Comparison of ENCODE assay signal across 33 mouse cellular contexts in the genomic region with DNA sequence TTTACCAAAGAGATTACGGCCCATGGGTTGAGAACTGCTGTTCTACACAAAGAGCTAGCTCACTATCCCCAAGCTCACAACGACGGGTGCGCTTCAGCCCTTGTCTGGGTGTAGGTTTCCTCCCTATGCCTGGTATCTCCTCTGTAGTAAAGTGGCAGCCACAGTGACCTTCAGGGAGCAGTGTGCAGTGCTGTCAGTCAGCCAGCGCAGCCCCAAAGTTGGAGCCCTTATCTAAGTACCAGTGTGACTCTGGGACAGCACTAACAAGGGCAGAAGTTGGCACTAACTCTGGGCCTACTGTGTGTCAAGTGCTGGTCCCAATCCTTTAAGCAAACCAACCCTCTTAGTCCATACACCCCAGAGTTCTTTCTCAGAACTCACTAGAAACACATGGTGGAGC. TPM values are rescaled to one million over a fixed set of nuclear protein-coding genes. Genes with fewer than 3 reads are reported as not detected.
DNase-seq lines count a peak whose midpoint lies in the region; ATAC-seq lines count a peak whose summit lies in the region.
"Had no signal": no experiment of that assay in that cellular context is flagged by ENCODE, and none has a peak within 500 bp of the region (broad histone marks: within the 10 kb centered on the region; RNA-seq: fewer than 3 reads in every experiment).

No protein-coding gene starts in this region.

- peaks cover 13% of the 10 kb centered on the region for H3K4me1 ChIP-seq in heart, embryonic 15.5 days (replicated peaks)

- peaks cover 70% of the 10 kb centered on the region for H3K36me3 ChIP-seq in heart, embryonic 15.5 days

- no peak overlapping the region for H3K4me3 ChIP-seq in heart, embryonic 15.5 days
- H3K4me3 ChIP-seq: embryonic facial prominence, embryonic 12.5 days; heart, embryonic 13.5 days; hindbrain, embryonic 13.5 days; limb, embryonic 15.5 days; liver, embryonic 13.5 days; neural tube, embryonic 12.5 days had no signal

- ATAC-seq in heart, embryonic 15.5 days (replicated peaks; ENCODE audit: insufficient number of reproducible peaks, insufficient read depth, low FRiP score, low read depth): peak; percentile 48; the same call in 1 of the 2 replicates
- ATAC-seq: forebrain, embryonic 14.5 days; intestine, postnatal 0 days; midbrain, embryonic 16.5 days had no signal

- H3K9ac ChIP-seq in heart, embryonic 15.5 days: no peak overlapping the region
- H3K9ac ChIP-seq: embryonic facial prominence, embryonic 12.5 days; heart, embryonic 13.5 days; hindbrain, embryonic 13.5 days; limb, embryonic 15.5 days; liver, embryonic 13.5 days; neural tube, embryonic 12.5 days had no signal

- WGBS in heart, embryonic 15.5 days: 61% methylated on average over 5 of the region's 5 CpGs

- no peaks in the 10 kb centered on the region for H3K9me3 ChIP-seq in heart, embryonic 15.5 days (replicated peaks)
- H3K9me3 ChIP-seq: embryonic facial prominence, embryonic 12.5 days; heart, embryonic 13.5 days; hindbrain, embryonic 13.5 days; limb, embryonic 15.5 days; liver, embryonic 13.5 days; neural tube, embryonic 12.5 days had no signal

- intact Hi-C loops in heart, postnatal 36 days (cut with DNase I): no loop called here

- H3K4me2 ChIP-seq in heart, embryonic 15.5 days: no peak overlapping the region
- H3K4me2 ChIP-seq: embryonic facial prominence, embryonic 12.5 days; heart, embryonic 13.5 days; hindbrain, embryonic 13.5 days; limb, embryonic 15.5 days; liver, embryonic 13.5 days; neural tube, embryonic 12.5 days had no signal

- H3K27ac ChIP-seq in heart, embryonic 15.5 days: peak overlapping the region; percentile 54
- H3K27ac ChIP-seq: embryonic facial prominence, embryonic 12.5 days; heart, embryonic 13.5 days; hindbrain, embryonic 13.5 days; limb, embryonic 15.5 days; liver, embryonic 13.5 days; neural tube, embryonic 12.5 days had no signal

- no peaks in the 10 kb centered on the region for H3K27me3 ChIP-seq in heart, embryonic 15.5 days
- H3K27me3 ChIP-seq: CH12.LX; embryonic facial prominence, embryonic 12.5 days; heart, embryonic 13.5 days; hindbrain, embryonic 13.5 days; limb, embryonic 15.5 days; liver, embryonic 13.5 days; neural tube, embryonic 12.5 days had no signal

- DNase-seq in adrenal gland, postnatal 10 days: peak; percentile 19
- no peak for DNase-seq in adrenal gland, adult 8-10 months
- peak; percentile 47 to 74 for DNase-seq in heart, adult 9 months (ENCODE audit: low spot score in 2 of 2)
- DNase-seq in heart, postnatal 36 days: no peak
- DNase-seq in heart, postnatal 4 days: peak; percentile 58
- DNase-seq in cerebellum, postnatal 4 days (ENCODE audit: low spot score in 2 of 2): no peak
- DNase-seq: adrenal gland, postnatal 14 days; cerebellum, adult 11 months; cerebellum, adult 9-10 months; cerebellum, postnatal 36 days; embryo, embryonic 11 days; gastrocnemius, postnatal 14 days; kidney, adult 9 months; kidney, postnatal 10 days; layer of hippocampus, postnatal 36 days; left cerebral cortex, postnatal 4 days; liver, embryonic 13.5 days; lung, adult 18-20 months; lung, postnatal 10 days; right cerebral cortex, adult 18-20 months; spleen, adult 18-20 months had no signal

RNA-seq across cellular contexts. Expression of gene E130309D02Rik, which starts 6.3 kb away (rescaled TPM):
- total RNA-seq in adrenal gland, postnatal 10 days (2021): 10 to 100 TPM; 23.0 to 23.5 TPM
- total RNA-seq in adrenal gland, adult 8-10 months (2022): 10 to 100 TPM; 22.1 to 34.5 (median 28.6) TPM
- total RNA-seq in heart, postnatal 36 days (2021): 10 to 100 TPM; 15.4 to 15.8 TPM
- polyA plus RNA-seq in heart, embryonic 15.5 days (2015; fragmentation: Nextera tagmentation; extraction: Ambion mirVana): 18.7 and 25.7 TPM in 2 replicates
- total RNA-seq in heart, postnatal 4 days (2021): 10 to 100 TPM; 21.8 to 22.6 TPM

RNA-seq across cellular contexts. Expression of gene Zfp853, which starts 15.4 kb away (rescaled TPM):
- total RNA-seq in adrenal gland, postnatal 10 days (2021): under 1 TPM; 0.73 to 0.78 TPM
- under 1 TPM; 0.20 to 0.54 (median 0.46) TPM for total RNA-seq in adrenal gland, adult 8-10 months (2022)
- under 1 TPM; 0.08 to 0.19 TPM for total RNA-seq in heart, postnatal 36 days (2021)
- not detected in 2 replicates for polyA plus RNA-seq in heart, embryonic 15.5 days (2015; fragmentation: Nextera tagmentation; extraction: Ambion mirVana)
- under 1 TPM; 0.31 to 0.47 TPM for total RNA-seq in heart, postnatal 4 days (2021)
- total RNA-seq: CH12.LX had no signal
- polyA plus RNA-seq: C2C12; forebrain, embryonic 14.5 days; hindbrain, embryonic 13.5 days; intestine, postnatal 0 days; liver, embryonic 13.5 days; neural tube, embryonic 12.5 days had no signal

RNA-seq across cellular contexts. Expression of gene Zdhhc4, which starts 20.2 kb away (rescaled TPM):
- 10 to 100 TPM; 50.3 to 50.9 TPM for total RNA-seq in adrenal gland, postnatal 10 days (2021)
- 10 to 100 TPM; 60.3 to 74.8 (median 66.3) TPM for total RNA-seq in adrenal gland, adult 8-10 months (2022)
- 10 to 100 TPM; 24.0 to 29.4 TPM for total RNA-seq in heart, postnatal 36 days (2021)
- 49.8 and 56.0 TPM in 2 replicates for polyA plus RNA-seq in heart, embryonic 15.5 days (2015; fragmentation: Nextera tagmentation; extraction: Ambion mirVana)
- total RNA-seq in heart, postnatal 4 days (2021): 10 to 100 TPM; 35.6 to 37.3 TPM

RNA-seq across cellular contexts. Expression of gene Zfp316, which starts 39.0 kb away (rescaled TPM):
- total RNA-seq in adrenal gland, postnatal 10 days (2021): 1 to 10 TPM; 7.3 to 8.1 TPM
- total RNA-seq in adrenal gland, adult 8-10 months (2022): 10 to 100 TPM; 11.0 to 13.1 (median 12.0) TPM
- total RNA-seq in heart, postnatal 36 days (2021): 1 to 10 TPM; 5.1 to 6.0 TPM
- 2.2 and 2.8 TPM in 2 replicates for polyA plus RNA-seq in heart, embryonic 15.5 days (2015; fragmentation: Nextera tagmentation; extraction: Ambion mirVana)
- total RNA-seq in heart, postnatal 4 days (2021): 1 to 10 TPM; 5.1 to 6.2 TPM

RNA-seq across cellular contexts. Expression of gene Grid2ip, which starts 48.3 kb away (rescaled TPM):
- total RNA-seq in adrenal gland, postnatal 10 days (2021): under 1 TPM; 0.24 to 0.85 TPM
- 1 to 10 TPM in 1 of 4 experiments, under 1 TPM in 3; 0.61 to 1.2 (median 0.91) TPM for total RNA-seq in adrenal gland, adult 8-10 months (2022)
- total RNA-seq in heart, postnatal 36 days (2021): not detected
- polyA plus RNA-seq in heart, embryonic 15.5 days (2015; fragmentation: Nextera tagmentation; extraction: Ambion mirVana): 0.06 TPM in 1 of 2 replicates, not detected in the other
- total RNA-seq in heart, postnatal 4 days (2021): under 1 TPM in 1 of 2 experiments, not detected in 1; 0.07 TPM
- total RNA-seq: CH12.LX; gastrocnemius, postnatal 14 days had no signal
- polyA plus RNA-seq: C2C12; heart, embryonic 13.5 days; liver, embryonic 13.5 days; thymus, postnatal 0 days had no signal

Comparison
In these comparisons a context has a peak if more than half of its experiments do, and no peak if none do; other contexts are left out.
1. DNase-seq: peak in adrenal gland, postnatal 10 days (single experiment), heart, adult 9 months (2 of 2) and heart, postnatal 4 days (single experiment); none in adrenal gland, adult 8-10 months (single experiment), heart, postnatal 36 days (0 of 2) and cerebellum, postnatal 4 days (0 of 2).